Mouse (Mus musculus): ENCODE data around the gene Stk24. TPM values are rescaled to one million over a fixed set of nuclear protein-coding genes. Genes with fewer than 3 reads are reported as not detected.

The Stk24 gene
- total and polyA plus RNA-seq, 3 experiments = 21.4 to 75.6 (median 70.2) TPM

GRCm38 (mm10) chr14:121280601-121281335, 99.0 kb downstream of the Stk24 start:
- 50% methylated on average over 16 of the region's 16 CpGs for WGBS
- no peaks in the 10 kb centered on the region for H3K79me2 ChIP-seq (replicated peaks; ENCODE audit: control insufficient read depth, insufficient read depth, low read length)
- H3K9ac ChIP-seq (ENCODE audit: low read depth, low read length) = no peak overlapping the region
- no peaks in the 10 kb centered on the region for H3K27me3 ChIP-seq (ENCODE audit: control insufficient read depth, insufficient read depth, low read length)
- no peak for TF ChIP-seq CTCF (IDR thresholded peaks at IDR 0.05)
- no peak for TF ChIP-seq POLR2A (IDR thresholded peaks at IDR 0.05; ENCODE audit: insufficient read depth, low read depth, low read length)
- TF ChIP-seq EP300 (IDR thresholded peaks at IDR 0.05; ENCODE audit: insufficient read depth, low read depth, low read length) = no peak
- no peaks in the 10 kb centered on the region for H3K36me3 ChIP-seq (ENCODE audit: control insufficient read depth, insufficient read depth, low read length)
- DNase-seq = no peak
- no peak overlapping the region for H3K4me3 ChIP-seq
- no peak overlapping the region for H3K27ac ChIP-seq
- peaks cover 5% of the 10 kb centered on the region for H3K4me1 ChIP-seq (ENCODE audit: control insufficient read depth, insufficient read depth, low read length)
- intact Hi-C loops (cut with DNase I) = loop anchor here (5.0 kb wide), 2 partner anchors 47 to 62 kb away; no protein-coding TSS in a partner anchor

GRCm38 (mm10) chr14:121279106-121279505, 100.7 kb downstream of the Stk24 start:
- Histone ChIP-seq H3K27me3 (ENCODE audit: control insufficient read depth, insufficient read depth, low read length) (no peaks in the 10 kb centered on the region), H3K4me1 (ENCODE audit: control insufficient read depth, insufficient read depth, low read length) (peaks cover 5% of the 10 kb centered on the region), H3K4me3 (no peak overlapping the region), H3K27ac (no peak overlapping the region), H3K9ac (ENCODE audit: low read depth, low read length) (no peak overlapping the region), H3K79me2 (replicated peaks; ENCODE audit: control insufficient read depth, insufficient read depth, low read length) (no peaks in the 10 kb centered on the region), H3K36me3 (ENCODE audit: control insufficient read depth, insufficient read depth, low read length) (no peaks in the 10 kb centered on the region)
- peak; percentile 76 to 86 for DNase-seq
- 26% methylated on average over 6 of the region's 6 CpGs for whole genome bisulfite sequencing
- intact Hi-C loops (cut with DNase I) = loop anchor here (1.0 kb wide), 2 partner anchors 100 to 172 kb away; no protein-coding TSS in a partner anchor
- TF ChIP-seq EP300 (IDR thresholded peaks at IDR 0.05; ENCODE audit: insufficient read depth, low read depth, low read length) (peak; percentile 95), CTCF (IDR thresholded peaks at IDR 0.05) (peak; percentile 99), POLR2A (IDR thresholded peaks at IDR 0.05; ENCODE audit: insufficient read depth, low read depth, low read length) (no peak)

GRCm38 (mm10) chr14:121276016-121276415, 103.8 kb downstream of the Stk24 start:
- H3K9ac ChIP-seq (ENCODE audit: low read depth, low read length) = no peak overlapping the region
- H3K36me3 ChIP-seq (ENCODE audit: control insufficient read depth, insufficient read depth, low read length) = no peaks in the 10 kb centered on the region
- DNase-seq = no peak
- intact Hi-C loops (cut with DNase I) = no loop called here
- TF ChIP-seq POLR2A (IDR thresholded peaks at IDR 0.05; ENCODE audit: insufficient read depth, low read depth, low read length) = no peak
- TF ChIP-seq CTCF (IDR thresholded peaks at IDR 0.05) = no peak
- no peak for TF ChIP-seq EP300 (IDR thresholded peaks at IDR 0.05; ENCODE audit: insufficient read depth, low read depth, low read length)
- no peaks in the 10 kb centered on the region for H3K79me2 ChIP-seq (replicated peaks; ENCODE audit: control insufficient read depth, insufficient read depth, low read length)
- WGBS = 77% methylated on average over 10 of the region's 10 CpGs
- no peak overlapping the region for H3K27ac ChIP-seq
- H3K27me3 ChIP-seq (ENCODE audit: control insufficient read depth, insufficient read depth, low read length) = no peaks in the 10 kb centered on the region
- peaks cover 3% of the 10 kb centered on the region for H3K4me1 ChIP-seq (ENCODE audit: control insufficient read depth, insufficient read depth, low read length)
- H3K4me3 ChIP-seq = no peak overlapping the region

- Histone ChIP-seq H3K4me3 (no peak overlapping the region), H3K27me3 (ENCODE audit: control insufficient read depth, insufficient read depth, low read length) (no peaks in the 10 kb centered on the region), H3K79me2 (replicated peaks; ENCODE audit: control insufficient read depth, insufficient read depth, low read length) (no peaks in the 10 kb centered on the region), H3K9ac (ENCODE audit: low read depth, low read length) (no peak overlapping the region), H3K36me3 (ENCODE audit: control insufficient read depth, insufficient read depth, low read length) (no peaks in the 10 kb centered on the region), H3K4me1 (ENCODE audit: control insufficient read depth, insufficient read depth, low read length) (peaks cover 5% of the 10 kb centered on the region), H3K27ac (no peak overlapping the region)
- no peak for TF ChIP-seq CTCF (IDR thresholded peaks at IDR 0.05)
- no peak for TF ChIP-seq POLR2A (IDR thresholded peaks at IDR 0.05; ENCODE audit: insufficient read depth, low read depth, low read length)
- TF ChIP-seq EP300 (IDR thresholded peaks at IDR 0.05; ENCODE audit: insufficient read depth, low read depth, low read length) = no peak
- WGBS = 76% methylated on average over 12 of the region's 12 CpGs
- intact Hi-C loops (cut with DNase I) = no loop called here
- DNase-seq = no peak
These were observed 104.8 kb downstream of the Stk24 start for GRCm38 (mm10) chr14:121274985-121275384.

- H3K36me3 ChIP-seq (ENCODE audit: control insufficient read depth, insufficient read depth, low read length) = no peaks in the 10 kb centered on the region
- no peak overlapping the region for H3K27ac ChIP-seq
- H3K4me3 ChIP-seq = no peak overlapping the region
- intact Hi-C loops (cut with DNase I) = no loop called here
- no peak overlapping the region for H3K9ac ChIP-seq (ENCODE audit: low read depth, low read length)
- DNase-seq = no peak
- H3K27me3 ChIP-seq (ENCODE audit: control insufficient read depth, insufficient read depth, low read length) = no peaks in the 10 kb centered on the region
- H3K79me2 ChIP-seq (replicated peaks; ENCODE audit: control insufficient read depth, insufficient read depth, low read length) = no peaks in the 10 kb centered on the region
- 53% methylated on average over 6 of the region's 6 CpGs for WGBS
- peaks cover 2% of the 10 kb centered on the region; the same call in 1 of the 2 replicates for H3K4me1 ChIP-seq (ENCODE audit: control insufficient read depth, insufficient read depth, low read length)
- TF ChIP-seq EP300 (IDR thresholded peaks at IDR 0.05; ENCODE audit: insufficient read depth, low read depth, low read length) = no peak
- no peak for TF ChIP-seq POLR2A (IDR thresholded peaks at IDR 0.05; ENCODE audit: insufficient read depth, low read depth, low read length)
- TF ChIP-seq CTCF (IDR thresholded peaks at IDR 0.05) = no peak
These were observed 109.3 kb downstream of the Stk24 start for GRCm38 (mm10) chr14:121270490-121270889.

GRCm38 (mm10) chr14:121267801-121268200, 112.0 kb downstream of the Stk24 start:
- H3K79me2 ChIP-seq (replicated peaks; ENCODE audit: control insufficient read depth, insufficient read depth, low read length) = no peaks in the 10 kb centered on the region
- no peaks in the 10 kb centered on the region for H3K27me3 ChIP-seq (ENCODE audit: control insufficient read depth, insufficient read depth, low read length)
- TF ChIP-seq CTCF (IDR thresholded peaks at IDR 0.05) = no peak
- no peak for TF ChIP-seq POLR2A (IDR thresholded peaks at IDR 0.05; ENCODE audit: insufficient read depth, low read depth, low read length)
- no peak for TF ChIP-seq EP300 (IDR thresholded peaks at IDR 0.05; ENCODE audit: insufficient read depth, low read depth, low read length)
- DNase-seq = no peak
- intact Hi-C loops (cut with DNase I) = loop anchor here (10.0 kb wide), 1 partner anchor 317 kb away; no protein-coding TSS in a partner anchor
- H3K4me3 ChIP-seq = no peak overlapping the region
- no peak overlapping the region for H3K27ac ChIP-seq
- H3K9ac ChIP-seq (ENCODE audit: low read depth, low read length) = no peak overlapping the region
- WGBS = 87% methylated on average over 8 of the region's 8 CpGs
- H3K36me3 ChIP-seq (ENCODE audit: control insufficient read depth, insufficient read depth, low read length) = no peaks in the 10 kb centered on the region
- peaks cover 14% of the 10 kb centered on the region for H3K4me1 ChIP-seq (ENCODE audit: control insufficient read depth, insufficient read depth, low read length)
